Mouse (Mus musculus) stomach, embryonic 15.5 days (tissue): ENCODE data around the gene Hdac9. TPM values are rescaled to one million over a fixed set of nuclear protein-coding genes. Genes with fewer than 3 reads are reported as not detected.

ENCODE experiments used
- ATAC-seq: fragments of 200-750 bp; cut with Nextera tagmentation; 2 replicates; pipeline ENCODE4 v1.8.0; 2017; ENCODE audit warnings: low read depth, moderate number of reproducible peaks, moderate TSS enrichment; ENCODE audit not compliant: insufficient read depth, low FRiP score
- H3K27ac ChIP-seq: fragments of 300-500 bp; sonication (generic); 2 replicates; pipeline ENCODE4 v1.5.1; 2015; ENCODE audit warnings: mild to moderate bottlenecking, inconsistent platforms
- H3K27me3 ChIP-seq: fragments of 300-500 bp; sonication (generic); replicated peaks from 2 replicates; pipeline ENCODE4 v1.6.1; 2015; ENCODE audit warnings: inconsistent platforms
- H3K36me3 ChIP-seq: fragments of 300-500 bp; sonication (generic); 2 replicates; pipeline ENCODE4 v1.6.1; 2015; ENCODE audit warnings: inconsistent platforms
- H3K4me1 ChIP-seq: fragments of 300-500 bp; sonication (generic); 2 replicates; pipeline ENCODE4 v1.6.1; 2015; ENCODE audit warnings: inconsistent platforms
- H3K4me2 ChIP-seq: fragments of 300-500 bp; sonication (generic); 2 replicates; pipeline ENCODE4 v1.6.1; 2015; ENCODE audit warnings: mild to moderate bottlenecking, inconsistent platforms
- H3K4me3 ChIP-seq: fragments of 300-500 bp; sonication (generic); replicated peaks from 2 replicates; pipeline ENCODE4 v1.5.1; 2015; ENCODE audit warnings: inconsistent platforms
- H3K9ac ChIP-seq: fragments of 300-500 bp; sonication (generic); 2 replicates; pipeline ENCODE4 v1.6.1; 2015; ENCODE audit warnings: inconsistent platforms
- H3K9me3 ChIP-seq: fragments of 300-500 bp; sonication (generic); 2 replicates; pipeline ENCODE4 v1.6.1; 2016; ENCODE audit warnings: inconsistent platforms
- WGBS: fragments of 180-500 bp; shearing (Covaris S2); methylation state at CpG from one replicate; pipeline ENCODE4 v1.1.7; 2015; 5-methylcytosine and 5-hydroxymethylcytosine counted together
- polyA plus RNA-seq: library from polyadenylated mRNA; unstranded; fragments of >200 nt; fragmentation: Nextera tagmentation; extraction: Ambion mirVana; gene quantifications from 2 replicates; pipeline ENCODE4 v1.2.1, GENCODE M21; 2015

The Hdac9 gene
- polyA plus RNA-seq, 1 experiment from 2014 or later = 4.9 TPM

GRCm38 (mm10) chr12:34178931-34179330 is 738.0 kb downstream of the Hdac9 start:
- no peaks in the 10 kb centered on the region for H3K4me1 ChIP-seq

GRCm38 (mm10) chr12:34176790-34177189 is 740.1 kb downstream of the Hdac9 start:
- H3K4me2 ChIP-seq = no peak overlapping the region
- ATAC-seq = no peak
- no peak overlapping the region for H3K4me3 ChIP-seq
- H3K9me3 ChIP-seq = no peaks in the 10 kb centered on the region
- H3K27me3 ChIP-seq = no peaks in the 10 kb centered on the region
- no peak overlapping the region for H3K9ac ChIP-seq
- 87% methylated on average over 3 of the region's 3 CpGs for WGBS
- no peak overlapping the region for H3K27ac ChIP-seq
- H3K4me1 ChIP-seq = no peaks in the 10 kb centered on the region
- no peaks in the 10 kb centered on the region for H3K36me3 ChIP-seq

More at GRCm38 (mm10) chr12:34178931-34179330, 738.0 kb downstream of the Hdac9 start:
- no peak overlapping the region for H3K4me3 ChIP-seq
- no peak overlapping the region for H3K4me2 ChIP-seq
- H3K9me3 ChIP-seq = no peaks in the 10 kb centered on the region
- no peak overlapping the region for H3K9ac ChIP-seq
- H3K27ac ChIP-seq = no peak overlapping the region
- no peaks in the 10 kb centered on the region for H3K27me3 ChIP-seq
- no peaks in the 10 kb centered on the region for H3K36me3 ChIP-seq
- ATAC-seq = no peak
- 81% methylated on average over 4 of the region's 4 CpGs for WGBS

GRCm38 (mm10) chr12:34173036-34173435 is 743.9 kb downstream of the Hdac9 start:
- no peaks in the 10 kb centered on the region for H3K36me3 ChIP-seq
- no peaks in the 10 kb centered on the region for H3K27me3 ChIP-seq
- 58% methylated on average over 1 of the region's 1 CpGs for WGBS
- H3K9me3 ChIP-seq = no peaks in the 10 kb centered on the region
- no peak overlapping the region for H3K4me2 ChIP-seq
- H3K4me3 ChIP-seq = no peak overlapping the region
- H3K27ac ChIP-seq = no peak overlapping the region
- no peak for ATAC-seq
- H3K9ac ChIP-seq = no peak overlapping the region
- no peaks in the 10 kb centered on the region for H3K4me1 ChIP-seq

GRCm38 (mm10) chr12:34170601-34171000 is 746.3 kb downstream of the Hdac9 start:
- ATAC-seq = no peak
- no peaks in the 10 kb centered on the region for H3K36me3 ChIP-seq
- H3K4me2 ChIP-seq = no peak overlapping the region
- H3K4me3 ChIP-seq = no peak overlapping the region
- H3K9me3 ChIP-seq = no peaks in the 10 kb centered on the region
- H3K4me1 ChIP-seq = no peaks in the 10 kb centered on the region
- no peak overlapping the region for H3K9ac ChIP-seq
- WGBS = 64% methylated on average over 3 of the region's 3 CpGs
- H3K27me3 ChIP-seq = no peaks in the 10 kb centered on the region
- no peak overlapping the region for H3K27ac ChIP-seq

- H3K4me2 ChIP-seq = no peak overlapping the region
- ATAC-seq = no peak
- H3K4me1 ChIP-seq = no peaks in the 10 kb centered on the region
- no peak overlapping the region for H3K27ac ChIP-seq
- H3K9ac ChIP-seq = no peak overlapping the region
- 88% methylated on average over 4 of the region's 4 CpGs for WGBS
- H3K36me3 ChIP-seq = no peaks in the 10 kb centered on the region
- H3K9me3 ChIP-seq = no peaks in the 10 kb centered on the region
- H3K4me3 ChIP-seq = no peak overlapping the region
- no peaks in the 10 kb centered on the region for H3K27me3 ChIP-seq
These were observed 751.2 kb downstream of the Hdac9 start for GRCm38 (mm10) chr12:34165674-34166073.

GRCm38 (mm10) chr12:34156301-34156700 is 760.6 kb downstream of the Hdac9 start:
- H3K9ac ChIP-seq = no peak overlapping the region
- H3K36me3 ChIP-seq = no peaks in the 10 kb centered on the region
- H3K27ac ChIP-seq = no peak overlapping the region
- H3K4me1 ChIP-seq = no peaks in the 10 kb centered on the region
- no peak overlapping the region for H3K4me3 ChIP-seq
- 64% methylated on average over 6 of the region's 6 CpGs for WGBS
- no peak for ATAC-seq
- no peaks in the 10 kb centered on the region for H3K27me3 ChIP-seq
- H3K9me3 ChIP-seq = no peaks in the 10 kb centered on the region
- no peak overlapping the region for H3K4me2 ChIP-seq

- H3K27me3 ChIP-seq = no peaks in the 10 kb centered on the region
- H3K4me1 ChIP-seq = no peaks in the 10 kb centered on the region
- no peak overlapping the region for H3K4me3 ChIP-seq
- 43% methylated on average over 5 of the region's 5 CpGs for WGBS
- no peaks in the 10 kb centered on the region for H3K36me3 ChIP-seq
- no peak overlapping the region for H3K4me2 ChIP-seq
- no peak overlapping the region for H3K27ac ChIP-seq
- H3K9ac ChIP-seq = no peak overlapping the region
- no peaks in the 10 kb centered on the region for H3K9me3 ChIP-seq
- no peak for ATAC-seq
These were observed 761.2 kb downstream of the Hdac9 start for GRCm38 (mm10) chr12:34155740-34156139.

GRCm38 (mm10) chr12:34154757-34155156 is 762.1 kb downstream of the Hdac9 start:
- ATAC-seq = no peak
- no peaks in the 10 kb centered on the region for H3K36me3 ChIP-seq
- no peaks in the 10 kb centered on the region for H3K27me3 ChIP-seq
- no peaks in the 10 kb centered on the region for H3K9me3 ChIP-seq
- no peak overlapping the region for H3K27ac ChIP-seq
- WGBS = 38% methylated on average over 3 of the region's 3 CpGs
- H3K4me1 ChIP-seq = no peaks in the 10 kb centered on the region
- no peak overlapping the region for H3K4me3 ChIP-seq
- H3K9ac ChIP-seq = no peak overlapping the region
- H3K4me2 ChIP-seq = no peak overlapping the region

GRCm38 (mm10) chr12:34151336-34151735 is 765.6 kb downstream of the Hdac9 start:
- Histone ChIP-seq H3K4me1 (no peaks in the 10 kb centered on the region), H3K9ac (no peak overlapping the region), H3K9me3 (no peaks in the 10 kb centered on the region), H3K4me3 (no peak overlapping the region), H3K36me3 (no peaks in the 10 kb centered on the region), H3K4me2 (no peak overlapping the region), H3K27me3 (no peaks in the 10 kb centered on the region), H3K27ac (no peak overlapping the region)
- no peak for ATAC-seq
- 38% methylated on average over 3 of the region's 3 CpGs for WGBS

- Histone ChIP-seq H3K27me3 (no peaks in the 10 kb centered on the region), H3K9me3 (no peaks in the 10 kb centered on the region), H3K9ac (no peak overlapping the region), H3K4me1 (no peaks in the 10 kb centered on the region), H3K36me3 (no peaks in the 10 kb centered on the region), H3K4me3 (no peak overlapping the region), H3K27ac (no peak overlapping the region), H3K4me2 (no peak overlapping the region)
- no peak for ATAC-seq
- WGBS = 83% methylated on average over 2 of the region's 2 CpGs
These were observed 774.2 kb downstream of the Hdac9 start for GRCm38 (mm10) chr12:34142743-34143142.

- H3K4me2 ChIP-seq = no peak overlapping the region
- H3K4me3 ChIP-seq = no peak overlapping the region
- H3K9ac ChIP-seq = no peak overlapping the region
- no peak overlapping the region for H3K27ac ChIP-seq
- H3K4me1 ChIP-seq = no peaks in the 10 kb centered on the region
- H3K9me3 ChIP-seq = no peaks in the 10 kb centered on the region
- H3K36me3 ChIP-seq = no peaks in the 10 kb centered on the region
- H3K27me3 ChIP-seq = no peaks in the 10 kb centered on the region
- no peak for ATAC-seq
- WGBS = 14% methylated on average over 1 of the region's 1 CpGs
These were observed 803.6 kb downstream of the Hdac9 start for GRCm38 (mm10) chr12:34113336-34113735.

GRCm38 (mm10) chr12:34092953-34093352 is 823.9 kb downstream of the Hdac9 start:
- no peaks in the 10 kb centered on the region for H3K27me3 ChIP-seq
- H3K4me1 ChIP-seq = no peaks in the 10 kb centered on the region
- ATAC-seq = no peak
- no peak overlapping the region for H3K4me3 ChIP-seq
- H3K9me3 ChIP-seq = no peaks in the 10 kb centered on the region
- H3K36me3 ChIP-seq = no peaks in the 10 kb centered on the region
- WGBS = 69% methylated on average over 4 of the region's 4 CpGs
- no peak overlapping the region for H3K9ac ChIP-seq
- H3K27ac ChIP-seq = no peak overlapping the region
- H3K4me2 ChIP-seq = no peak overlapping the region

- Histone ChIP-seq H3K27ac (no peak overlapping the region), H3K4me2 (no peak overlapping the region), H3K9me3 (no peaks in the 10 kb centered on the region), H3K9ac (no peak overlapping the region), H3K27me3 (no peaks in the 10 kb centered on the region), H3K36me3 (no peaks in the 10 kb centered on the region), H3K4me1 (no peaks in the 10 kb centered on the region), H3K4me3 (no peak overlapping the region)
- no peak for ATAC-seq
- WGBS = 76% methylated on average over 1 of the region's 1 CpGs
These were observed 825.0 kb downstream of the Hdac9 start for GRCm38 (mm10) chr12:34091851-34092250.
